Comparison of ENCODE assay signal across 19 mouse cellular contexts in the genomic region with DNA sequence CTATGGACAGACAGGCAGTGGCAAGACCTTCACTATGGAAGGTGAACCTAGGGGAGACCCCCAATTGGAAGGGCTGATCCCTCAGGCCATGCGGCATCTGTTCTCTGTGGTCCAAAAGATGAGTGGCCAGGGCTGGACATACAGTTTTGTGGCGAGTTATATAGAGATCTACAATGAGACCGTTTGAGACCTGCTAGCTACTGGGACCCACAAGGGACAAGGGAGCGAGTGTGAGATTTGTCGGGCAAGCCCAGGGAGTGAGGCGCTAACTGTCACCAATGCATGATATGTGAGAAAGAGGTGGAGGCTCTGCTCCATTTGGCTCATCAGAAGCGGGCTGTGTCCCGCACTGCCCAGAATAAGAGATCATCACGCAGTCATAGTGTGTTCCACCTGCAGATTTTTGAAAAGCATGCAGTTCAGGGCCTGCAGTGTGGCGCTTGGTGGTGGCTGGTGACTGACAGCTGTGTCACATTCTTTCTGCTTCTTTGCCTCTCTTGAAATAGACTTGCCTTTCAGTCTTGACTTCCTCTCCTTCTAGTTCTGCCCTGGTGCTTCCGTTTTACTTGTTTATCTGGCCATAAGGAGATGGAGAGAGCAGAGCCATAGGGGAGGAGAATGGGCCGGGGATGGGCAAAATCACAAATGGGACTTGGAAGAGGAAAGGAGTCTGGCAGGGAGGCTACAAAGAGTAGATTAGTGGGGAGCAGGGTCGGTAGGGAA. TPM values are rescaled to one million over a fixed set of nuclear protein-coding genes. Genes with fewer than 3 reads are reported as not detected.
DNase-seq lines count a peak whose midpoint lies in the region; ATAC-seq lines count a peak whose summit lies in the region.
"Had no signal": no experiment of that assay in that cellular context is flagged by ENCODE, and none has a peak within 500 bp of the region (broad histone marks: within the 10 kb centered on the region; RNA-seq: fewer than 3 reads in every experiment).

No protein-coding gene starts in this region.

- H3K27ac ChIP-seq in kidney, embryonic 15.5 days, result no peak overlapping the region
- H3K27ac ChIP-seq: embryonic facial prominence, embryonic 13.5 days; limb, embryonic 12.5 days; liver, embryonic 13.5 days; midbrain, embryonic 15.5 days had no signal

- H3K4me3 ChIP-seq in kidney, embryonic 15.5 days (replicated peaks), result no peak overlapping the region
- H3K4me3 ChIP-seq: embryonic facial prominence, embryonic 13.5 days; limb, embryonic 12.5 days; liver, embryonic 13.5 days; midbrain, embryonic 15.5 days had no signal

- ATAC-seq in granulocyte monocyte progenitor cell, adult 5-6 weeks (replicated peaks; ENCODE audit: poor library complexity, severe bottlenecking), result peak; percentile 51
- no peak for ATAC-seq in kidney, embryonic 15.5 days (replicated peaks; ENCODE audit: low FRiP score)
- ATAC-seq: forebrain, embryonic 14.5 days; lung, postnatal 0 days; midbrain, embryonic 15.5 days had no signal

- no peaks in the 10 kb centered on the region for H3K36me3 ChIP-seq in kidney, embryonic 15.5 days
- H3K36me3 ChIP-seq: embryonic facial prominence, embryonic 13.5 days; limb, embryonic 12.5 days; liver, embryonic 13.5 days; midbrain, embryonic 15.5 days had no signal

- H3K27me3 ChIP-seq in kidney, embryonic 15.5 days, result no peaks in the 10 kb centered on the region
- H3K27me3 ChIP-seq: embryonic facial prominence, embryonic 13.5 days; liver, embryonic 13.5 days; midbrain, embryonic 15.5 days had no signal

- H3K9ac ChIP-seq in kidney, embryonic 15.5 days, result no peak overlapping the region
- H3K9ac ChIP-seq: embryonic facial prominence, embryonic 13.5 days; limb, embryonic 12.5 days; liver, embryonic 13.5 days; midbrain, embryonic 15.5 days had no signal

- 71% methylated on average over 13 of the region's 13 CpGs for WGBS in kidney, embryonic 15.5 days

- H3K4me2 ChIP-seq in kidney, embryonic 15.5 days, result no peak overlapping the region
- H3K4me2 ChIP-seq: embryonic facial prominence, embryonic 13.5 days; limb, embryonic 12.5 days; liver, embryonic 13.5 days; midbrain, embryonic 15.5 days had no signal

- DNase-seq in 3T3-L1 (ENCODE audit: low read depth, low spot score), result peak; percentile 93
- peak; percentile 91 for DNase-seq in A20 (ENCODE audit: low read depth, low spot score)
- DNase-seq in spleen, adult 12 weeks (ENCODE audit: low spot score), result peak; percentile 10
- no peak for DNase-seq in embryo, embryonic 10.5 days (ENCODE audit: low spot score)
- DNase-seq in layer of hippocampus, postnatal 10 days (ENCODE audit: low spot score in 2 of 2), result no peak
- DNase-seq in adrenal gland, postnatal 4 days (ENCODE audit: low spot score in 2 of 2), result no peak
- DNase-seq: cerebellum, adult 9-10 months; gastrocnemius, postnatal 36 days; kidney, adult 18-20 months; kidney, postnatal 25 days; liver, embryonic 13.5 days; retina, postnatal 1 day had no signal

- H3K9me3 ChIP-seq in kidney, embryonic 15.5 days (replicated peaks), result no peaks in the 10 kb centered on the region
- H3K9me3 ChIP-seq: embryonic facial prominence, embryonic 13.5 days; limb, embryonic 12.5 days; liver, embryonic 13.5 days; midbrain, embryonic 15.5 days had no signal

- H3K4me1 ChIP-seq in kidney, embryonic 15.5 days, result peaks cover 13% of the 10 kb centered on the region
- H3K4me1 ChIP-seq: liver, embryonic 13.5 days; midbrain, embryonic 15.5 days had no signal

RNA-seq across cellular contexts. Expression of gene Cpm, which starts 33.7 kb away (rescaled TPM):
- not detected in 2 replicates for total RNA-seq in granulocyte monocyte progenitor cell, adult 5-6 weeks (2014; fragmentation: Nextera tagmentation)
- 0.46 TPM in 1 of 2 replicates, not detected in the other for total RNA-seq in granulocyte monocyte progenitor cell, adult 5-6 weeks (2017)
- 1 to 10 TPM; 5.8 to 6.4 TPM for total RNA-seq in layer of hippocampus, postnatal 10 days (2021)
- 31.3 and 31.5 TPM in 2 replicates for polyA plus RNA-seq in kidney, embryonic 15.5 days (2015; fragmentation: Nextera tagmentation; extraction: Ambion mirVana)
- total RNA-seq in adrenal gland, postnatal 4 days (2021), result 10 to 100 TPM; 24.4 to 25.3 TPM

Comparison
In these comparisons a context has a peak if more than half of its experiments do, and no peak if none do; other contexts are left out.
1. DNase-seq: peak in 3T3-L1 (single experiment), A20 (single experiment) and spleen, adult 12 weeks (single experiment); none in embryo, embryonic 10.5 days (single experiment), layer of hippocampus, postnatal 10 days (0 of 2) and adrenal gland, postnatal 4 days (0 of 2).
2. RNA of gene Cpm, which starts 33.7 kb away (total RNA-seq): 24.4 to 25.3 TPM in adrenal gland, postnatal 4 days and 5.8 to 6.4 TPM in layer of hippocampus, postnatal 10 days; 0.46 TPM in granulocyte monocyte progenitor cell, adult 5-6 weeks; every median in the first group is over 4 times any median in the second.